Comparison of ENCODE assay signal across 11 mouse cellular contexts in genomic region chr13:63245218-63245617, GRCm38 (mm10).
DNase-seq lines count a peak whose midpoint lies in the region; ATAC-seq lines count a peak whose summit lies in the region.
"Had no signal": no experiment of that assay in that cellular context is flagged by ENCODE, and none has a peak within 500 bp of the region (broad histone marks: within the 10 kb centered on the region; RNA-seq: fewer than 3 reads in every experiment).

No protein-coding gene starts in this region.

- H3K27me3 ChIP-seq in heart, embryonic 12.5 days (replicated peaks): no peaks in the 10 kb centered on the region
- H3K27me3 ChIP-seq in limb, embryonic 12.5 days: no peaks in the 10 kb centered on the region
- H3K27me3 ChIP-seq in liver, embryonic 12.5 days (replicated peaks): no peaks in the 10 kb centered on the region

- no peak overlapping the region for H3K4me3 ChIP-seq in heart, embryonic 12.5 days
- H3K4me3 ChIP-seq in limb, embryonic 12.5 days (replicated peaks): peak overlapping the region; percentile 22; the same call in 1 of the 2 replicates
- no peak overlapping the region for H3K4me3 ChIP-seq in liver, embryonic 12.5 days

- H3K36me3 ChIP-seq in heart, embryonic 12.5 days: peaks cover 25% of the 10 kb centered on the region
- peaks cover 35% of the 10 kb centered on the region for H3K36me3 ChIP-seq in limb, embryonic 12.5 days
- peaks cover 9% of the 10 kb centered on the region; the same call in 1 of the 2 replicates for H3K36me3 ChIP-seq in liver, embryonic 12.5 days

- H3K4me2 ChIP-seq in heart, embryonic 12.5 days: peak overlapping the region; percentile 21; the same call in 1 of the 2 replicates
- peak overlapping the region; percentile 89 for H3K4me2 ChIP-seq in limb, embryonic 12.5 days
- no peak overlapping the region for H3K4me2 ChIP-seq in liver, embryonic 12.5 days

- no peak overlapping the region for H3K9ac ChIP-seq in heart, embryonic 12.5 days
- no peak overlapping the region for H3K9ac ChIP-seq in limb, embryonic 12.5 days (replicated peaks)
- no peak overlapping the region for H3K9ac ChIP-seq in liver, embryonic 12.5 days

- 51% methylated on average over 9 of the region's 9 CpGs for WGBS in heart, embryonic 12.5 days
- 21% methylated on average over 9 of the region's 9 CpGs for WGBS in limb, embryonic 12.5 days
- WGBS in liver, embryonic 12.5 days (ENCODE audit: insufficient replicate concordance): 75% methylated on average over 9 of the region's 9 CpGs

- no peak for DNase-seq in heart, adult 8-10 months (ENCODE audit: low spot score)
- peak; percentile 69 for DNase-seq in lung, postnatal 10 days
- no peak for DNase-seq in lung, postnatal 14 days
- DNase-seq: adrenal gland, adult 8-10 months; cerebellum, adult 2 months; right cerebral cortex, postnatal 14 days; thymus, postnatal 25 days had no signal

- H3K4me1 ChIP-seq in heart, embryonic 12.5 days (replicated peaks): peaks cover 81% of the 10 kb centered on the region
- H3K4me1 ChIP-seq in limb, embryonic 12.5 days (replicated peaks): peaks cover 84% of the 10 kb centered on the region
- H3K4me1 ChIP-seq in liver, embryonic 12.5 days: peaks cover 16% of the 10 kb centered on the region

- H3K9me3 ChIP-seq in heart, embryonic 12.5 days (replicated peaks): no peaks in the 10 kb centered on the region
- H3K9me3 ChIP-seq in limb, embryonic 12.5 days: no peaks in the 10 kb centered on the region
- H3K9me3 ChIP-seq in liver, embryonic 12.5 days (replicated peaks): no peaks in the 10 kb centered on the region

- ATAC-seq in heart, embryonic 12.5 days (ENCODE audit: insufficient number of reproducible peaks, low FRiP score): no peak
- no peak for ATAC-seq in limb, embryonic 12.5 days (ENCODE audit: insufficient number of reproducible peaks, insufficient read depth, low FRiP score, low TSS enrichment, low read depth)
- ATAC-seq in liver, embryonic 12.5 days: no peak
- no peak for ATAC-seq in activated CD4-positive, CD25-positive, alpha-beta regulatory T cell, adult 4 months

- H3K27ac ChIP-seq in heart, embryonic 12.5 days (ENCODE audit: poor library complexity, severe bottlenecking): peak overlapping the region; percentile 60
- H3K27ac ChIP-seq in limb, embryonic 12.5 days: peak overlapping the region; percentile 86
- H3K27ac ChIP-seq in liver, embryonic 12.5 days: no peak overlapping the region
